Mouse (Mus musculus) cortical plate, adult 2 months (tissue): ENCODE measurements around the gene Ifitm10. TPM values are rescaled to one million over a fixed set of nuclear protein-coding genes. Genes with fewer than 3 reads are reported as not detected.

Experiments
- H3K27ac ChIP-seq: fragments of 200-500 bp; 2 replicates; pipeline ENCODE4 v1.5.1; 2012; ENCODE audit warnings: low read length, control low read depth, inconsistent platforms; ENCODE audit not compliant: insufficient read depth
- H3K4me1 ChIP-seq: fragments of 200-500 bp; 2 replicates; pipeline ENCODE4 v1.6.1; 2011; ENCODE audit warnings: low read length; ENCODE audit not compliant: control insufficient read depth, insufficient read depth
- H3K4me3 ChIP-seq: fragments of 200-500 bp; 2 replicates; pipeline ENCODE4 v1.5.1; 2011; ENCODE audit warnings: mild to moderate bottlenecking, low read length, control low read depth; ENCODE audit not compliant: insufficient read depth
- CTCF ChIP-seq: fragments of 200-500 bp; IDR thresholded peaks from 2 replicates; pipeline ENCODE4 v1.5.1; 2011; ENCODE audit warnings: mild to moderate bottlenecking, control low read depth, low read length; ENCODE audit not compliant: insufficient read depth; ENCODE audit errors: extremely low read depth
- POLR2A ChIP-seq: fragments of 200-500 bp; IDR thresholded peaks from 2 replicates; pipeline ENCODE4 v1.6.1; 2011; ENCODE audit warnings: mild to moderate bottlenecking, low read length, control low read depth; ENCODE audit not compliant: insufficient read depth; ENCODE audit errors: extremely low read depth
- polyA plus RNA-seq: library from polyadenylated mRNA; depleted of rRNA; stranded (reverse); fragments of >200 nt; gene quantifications from 2 replicates; pipeline ENCODE4 v1.2.3, GENCODE M21; 2012

Ifitm10 gene
- polyA plus RNA-seq, 1 experiment, result 43.0 TPM

DNA sequence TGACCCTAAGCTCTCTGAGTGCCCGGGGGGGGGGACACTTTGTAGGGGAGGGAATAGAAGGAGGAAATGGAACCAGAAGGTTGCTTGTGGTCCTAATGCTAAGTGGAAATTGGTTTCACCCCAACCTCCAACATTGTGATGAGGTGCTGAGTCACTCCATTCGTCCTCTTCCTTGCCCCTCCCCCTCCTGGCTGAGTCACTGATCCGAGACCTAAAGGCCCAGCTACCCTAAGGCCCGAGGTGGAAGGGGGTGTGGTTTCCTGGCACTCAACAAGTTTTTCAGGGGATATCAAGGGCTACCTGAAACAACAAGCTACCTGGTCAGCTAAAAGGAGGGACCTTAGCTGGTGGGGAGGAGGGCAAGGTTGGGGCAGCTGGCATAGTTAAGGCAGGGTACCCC lies 19.6 kb upstream of the Ifitm10 start:
- Histone ChIP-seq H3K4me1 (peaks cover 2% of the 10 kb centered on the region; the same call in 1 of the 2 replicates), H3K4me3 (no peak overlapping the region), H3K27ac (no peak overlapping the region)
- TF ChIP-seq POLR2A, result no peak
- TF ChIP-seq CTCF, result no peak

GRCm38 (mm10) chr7:142391609-142392008 lies 18.1 kb upstream of the Ifitm10 start:
- H3K4me3 ChIP-seq, result no peak overlapping the region
- peaks cover under 1% of the 10 kb centered on the region; the same call in 1 of the 2 replicates for H3K4me1 ChIP-seq
- no peak overlapping the region for H3K27ac ChIP-seq
- TF ChIP-seq POLR2A, result no peak
- no peak for TF ChIP-seq CTCF

DNA sequence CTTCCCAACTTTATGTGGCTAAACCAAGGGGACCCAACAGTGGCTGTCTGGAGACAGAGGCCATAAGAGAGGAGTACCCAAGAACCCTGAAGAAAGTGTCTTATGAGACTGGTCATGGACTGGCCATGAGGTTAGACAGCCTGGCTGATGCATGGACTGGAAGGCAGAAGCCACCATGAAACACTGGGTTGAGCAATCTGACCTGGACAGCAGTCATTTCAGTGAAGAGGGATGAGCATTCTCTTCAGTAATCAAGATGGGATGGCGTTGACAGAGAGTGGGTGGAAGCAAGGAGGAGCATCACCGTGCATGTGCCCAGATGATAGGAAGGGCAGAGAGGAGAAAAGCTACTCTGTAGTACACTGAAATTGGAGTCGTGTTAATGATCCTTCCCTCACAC lies 17.6 kb upstream of the Ifitm10 start:
- TF ChIP-seq POLR2A (no peak), CTCF (no peak)
- Histone ChIP-seq H3K27ac (no peak overlapping the region), H3K4me3 (no peak overlapping the region), H3K4me1 (peaks cover 2% of the 10 kb centered on the region; the same call in 1 of the 2 replicates)

DNA sequence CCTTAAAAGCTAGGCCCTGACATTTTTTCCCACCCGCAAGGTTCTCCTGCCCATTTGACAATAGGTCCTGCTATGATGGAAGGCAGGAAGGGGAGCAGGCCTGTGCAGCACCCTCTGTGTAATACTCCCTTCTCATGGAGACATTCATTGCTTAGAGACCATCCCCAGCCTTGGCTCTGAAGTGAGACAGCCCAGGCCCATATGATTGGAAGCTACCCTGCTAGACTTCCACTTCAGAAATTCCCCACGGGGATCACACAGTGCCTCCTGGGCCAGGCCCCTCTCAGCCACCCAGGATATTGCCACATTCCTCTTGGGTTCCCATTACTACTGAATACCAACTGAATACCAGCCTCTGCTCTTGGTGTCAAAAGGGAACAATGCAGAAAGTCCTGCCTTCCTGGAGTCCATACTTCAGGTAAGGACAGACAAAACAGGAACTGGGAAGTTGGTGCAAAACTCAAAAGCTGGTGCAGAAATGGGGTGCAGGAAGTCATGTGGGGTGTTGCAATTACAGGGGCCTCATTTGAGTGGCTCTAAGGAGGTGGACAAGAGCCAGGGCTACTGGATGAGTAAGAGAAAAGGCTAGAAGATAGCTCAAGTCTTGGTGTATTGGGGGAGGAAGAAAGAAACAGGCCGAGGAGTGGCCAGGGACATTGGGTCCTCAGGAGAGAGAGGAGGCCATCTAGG lies 16.6 kb upstream of the Ifitm10 start:
- H3K4me3 ChIP-seq, result no peak overlapping the region
- no peak for TF ChIP-seq POLR2A
- no peak for TF ChIP-seq CTCF
- H3K27ac ChIP-seq, result no peak overlapping the region
- H3K4me1 ChIP-seq, result peaks cover 6% of the 10 kb centered on the region

DNA sequence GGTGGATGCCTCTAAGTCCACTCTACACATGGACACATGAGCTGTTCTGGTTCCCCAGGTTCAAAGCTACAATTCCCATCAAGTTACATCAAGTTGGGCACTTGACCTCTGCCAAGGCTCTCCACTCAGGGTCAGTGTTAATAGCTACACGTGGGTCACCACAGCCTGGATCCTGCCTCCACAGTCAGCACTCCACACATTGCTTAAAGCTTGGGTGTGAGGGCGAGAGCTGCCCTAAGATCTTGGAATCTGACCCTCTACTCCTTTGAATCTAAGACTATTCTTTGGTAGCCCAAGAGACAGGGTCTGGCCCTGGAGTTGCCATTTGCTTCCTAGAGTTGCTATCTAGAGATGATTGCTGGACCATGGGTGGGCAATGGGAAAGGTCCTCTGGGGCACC lies 15.2 kb upstream of the Ifitm10 start:
- no peak overlapping the region for H3K27ac ChIP-seq
- H3K4me1 ChIP-seq, result peaks cover 6% of the 10 kb centered on the region
- no peak overlapping the region for H3K4me3 ChIP-seq
- TF ChIP-seq POLR2A, result no peak
- TF ChIP-seq CTCF, result no peak

DNA sequence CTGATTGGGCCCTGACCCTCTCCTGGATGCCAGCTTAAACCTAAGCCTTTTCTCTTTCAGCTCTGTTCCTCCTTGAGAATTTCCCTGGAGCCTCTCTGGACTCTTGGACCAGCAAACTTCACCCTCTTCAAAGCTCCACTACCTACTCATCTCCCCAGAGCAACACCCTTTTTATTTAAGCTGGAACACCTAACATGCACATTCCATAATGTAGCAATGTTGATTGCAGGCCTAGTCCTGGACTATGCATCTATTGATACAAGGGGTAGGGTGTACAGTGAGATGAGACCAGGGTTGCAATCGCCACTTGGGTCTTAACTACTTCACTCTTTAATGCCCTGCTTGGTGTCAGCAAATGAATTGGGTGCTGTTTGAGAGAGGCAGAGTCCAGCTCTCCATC lies 14.6 kb upstream of the Ifitm10 start:
- no peak for TF ChIP-seq CTCF
- TF ChIP-seq POLR2A, result no peak
- Histone ChIP-seq H3K27ac (0 out of 2 replicates have a peak overlapping the region, but pooled peaks have one; percentile 2), H3K4me1 (peaks cover 6% of the 10 kb centered on the region), H3K4me3 (peak overlapping the region; percentile 86)

DNA sequence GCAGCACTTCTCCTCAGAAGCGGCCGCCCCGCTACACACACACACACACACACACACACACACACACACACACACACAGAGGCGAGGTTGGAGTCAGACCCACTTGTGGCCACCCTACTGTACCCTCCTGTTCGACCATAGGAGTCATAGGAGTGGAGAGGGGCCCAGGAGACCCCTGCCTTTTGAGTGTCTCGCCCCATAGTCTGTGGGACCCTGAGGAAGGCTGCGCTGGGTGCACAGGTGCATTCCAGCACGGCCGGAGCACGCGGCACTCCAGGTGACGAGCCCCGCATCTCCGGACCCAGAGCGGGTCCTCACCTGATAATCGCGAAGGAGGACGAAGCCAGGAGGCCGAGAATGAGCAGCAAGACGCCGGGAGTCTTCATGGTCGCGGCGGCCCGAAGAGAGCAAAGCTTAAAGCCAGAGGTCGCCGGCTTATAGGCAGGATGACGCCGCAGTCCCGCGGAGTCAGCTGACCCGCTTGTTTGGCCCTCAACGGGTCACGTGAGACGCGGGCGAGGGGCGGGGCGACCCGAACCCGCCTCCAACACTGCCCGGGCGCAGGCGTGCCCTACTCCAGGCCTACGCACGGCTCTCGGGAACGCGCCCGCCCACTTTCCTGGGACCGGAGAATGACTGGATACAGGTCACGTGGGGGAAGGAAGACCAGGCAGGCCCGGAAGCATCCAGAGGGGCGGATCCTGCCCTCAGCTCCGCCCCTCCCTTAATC lies 14.0 kb upstream of the Ifitm10 start, which contains the start of gene Ctsd:
TSS of gene Ctsd (minus strand) at position 620 of the 730 bp plus-strand sequence.
- Histone ChIP-seq H3K4me3 (peak within 1 kb of the TSS; percentile 86), H3K4me1 (peaks cover 6% of the 10 kb centered on the region), H3K27ac (peak within 1 kb of the TSS; percentile 86)
- TF ChIP-seq CTCF (no peak), POLR2A (peak; percentile 76)

GRCm38 (mm10) chr7:142386621-142387201 lies 13.2 kb upstream of the Ifitm10 start:
- TF ChIP-seq POLR2A (no peak), CTCF (no peak)
- Histone ChIP-seq H3K27ac (0 out of 2 replicates have a peak overlapping the region, but pooled peaks have one; percentile 86), H3K4me3 (peak overlapping the region; percentile 86), H3K4me1 (peaks cover 6% of the 10 kb centered on the region)

- TF ChIP-seq CTCF (no peak), POLR2A (no peak)
- Histone ChIP-seq H3K4me3 (peak overlapping the region; percentile 86), H3K27ac (no peak overlapping the region), H3K4me1 (peaks cover 6% of the 10 kb centered on the region)
Observed at GRCm38 (mm10) chr7:142385742-142386403, 12.3 kb upstream of the Ifitm10 start.

DNA sequence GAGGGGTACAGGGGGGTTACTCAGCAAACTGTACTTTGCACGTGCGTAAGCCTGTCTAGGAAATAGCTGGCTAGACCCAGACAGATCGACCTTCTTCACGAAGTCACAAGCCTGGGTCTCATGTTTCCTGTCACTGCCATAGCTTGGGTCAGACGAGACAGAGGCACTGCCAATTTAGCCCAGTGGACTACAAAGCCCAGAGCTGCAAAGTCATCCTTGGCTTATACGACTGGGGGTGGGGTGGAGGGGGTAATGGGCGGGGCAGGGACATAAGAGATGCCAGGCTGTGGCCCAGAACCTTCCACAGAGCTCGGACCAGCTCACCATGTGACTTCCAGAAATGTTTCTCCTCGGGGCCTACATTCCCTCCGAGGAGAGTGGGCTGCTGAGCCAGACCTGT lies 10.8 kb upstream of the Ifitm10 start:
- no peak overlapping the region for H3K4me3 ChIP-seq
- peaks cover 6% of the 10 kb centered on the region for H3K4me1 ChIP-seq
- no peak for TF ChIP-seq POLR2A
- TF ChIP-seq CTCF, result no peak
- H3K27ac ChIP-seq, result no peak overlapping the region
